Mouse (Mus musculus): ENCODE data around the gene Gabarap.
"Not testable (repeated sequence)": the region's sequence is repeated elsewhere in the genome, so short reads cannot be mapped to it uniquely, and the experiment has no call there.

Gene Gabarap

DNA sequence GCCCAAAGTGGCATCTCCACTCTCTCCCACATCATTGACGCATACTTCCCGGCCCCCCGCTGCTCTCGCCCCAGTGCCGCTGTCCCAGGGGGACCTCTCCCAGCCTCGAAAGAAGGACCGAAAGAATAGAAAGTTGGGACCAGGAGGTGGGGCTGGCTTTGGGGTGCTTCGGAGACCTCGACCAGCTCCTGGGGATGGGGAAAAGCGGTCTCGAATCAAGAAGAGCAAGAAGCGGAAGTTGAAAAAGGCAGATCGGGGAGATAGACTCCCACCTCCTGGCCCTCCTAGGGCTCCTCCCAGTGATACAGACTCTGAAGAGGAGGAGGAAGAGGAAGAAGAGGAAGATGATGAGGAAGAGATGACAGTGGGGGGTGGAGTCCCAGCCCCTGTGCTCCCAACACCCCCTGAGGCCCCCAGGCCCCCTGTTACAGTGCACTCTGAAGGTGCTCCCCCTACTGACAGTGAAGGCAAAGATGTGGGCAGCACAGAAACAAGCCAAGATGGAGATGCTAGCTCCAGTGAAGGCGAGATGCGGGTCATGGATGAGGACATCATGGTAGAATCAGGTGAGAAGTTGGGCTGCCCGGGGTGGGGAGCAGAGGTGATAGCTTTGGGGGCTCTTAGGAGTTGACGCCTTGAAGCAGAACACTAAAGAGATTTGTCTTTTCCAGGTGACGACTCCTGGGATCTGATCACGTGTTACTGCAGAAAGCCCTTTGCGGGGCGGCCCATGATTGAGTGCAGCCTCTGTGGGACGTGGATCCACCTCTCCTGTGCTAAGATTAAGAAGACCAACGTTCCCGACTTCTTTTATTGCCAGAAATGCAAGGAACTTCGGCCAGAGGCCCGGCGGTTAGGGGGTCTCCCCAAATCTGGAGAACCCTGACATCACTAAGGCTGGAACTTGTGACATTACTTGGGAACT lies 7.9 kb downstream of the Gabarap start:
- DNase-seq (ENCODE audit: low read depth, low spot score), result no peak

DNA sequence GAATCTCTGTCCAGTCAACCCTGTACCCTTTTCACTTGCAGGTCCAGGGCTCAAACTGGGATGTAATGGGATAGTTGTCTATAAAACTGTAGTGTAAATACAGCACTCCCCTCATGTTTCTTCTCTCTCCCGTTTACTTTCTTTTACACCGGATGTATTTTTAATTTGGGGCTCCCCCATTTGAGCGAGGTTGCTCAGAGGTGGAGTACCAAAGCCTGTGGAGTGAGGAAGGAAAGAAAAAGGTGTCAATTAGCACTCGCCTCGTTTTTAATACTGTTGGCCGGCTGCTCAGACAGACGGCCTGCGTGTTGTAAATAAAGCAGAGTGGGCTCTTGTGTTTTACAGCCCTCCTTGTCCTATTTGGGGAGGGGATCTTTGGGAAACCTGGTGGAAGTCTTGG lies 8.7 kb downstream of the Gabarap start:
- DNase-seq (ENCODE audit: low read depth, low spot score), result no peak

GRCm38 (mm10) chr11:70000396-70000898 lies 9.5 kb downstream of the Gabarap start, which contains the start of gene Dvl2:
TSS of gene Dvl2 (plus strand) at chr11:70000595.
- DNase-seq (ENCODE audit: low read depth, low spot score), result peak; percentile 88

DNA sequence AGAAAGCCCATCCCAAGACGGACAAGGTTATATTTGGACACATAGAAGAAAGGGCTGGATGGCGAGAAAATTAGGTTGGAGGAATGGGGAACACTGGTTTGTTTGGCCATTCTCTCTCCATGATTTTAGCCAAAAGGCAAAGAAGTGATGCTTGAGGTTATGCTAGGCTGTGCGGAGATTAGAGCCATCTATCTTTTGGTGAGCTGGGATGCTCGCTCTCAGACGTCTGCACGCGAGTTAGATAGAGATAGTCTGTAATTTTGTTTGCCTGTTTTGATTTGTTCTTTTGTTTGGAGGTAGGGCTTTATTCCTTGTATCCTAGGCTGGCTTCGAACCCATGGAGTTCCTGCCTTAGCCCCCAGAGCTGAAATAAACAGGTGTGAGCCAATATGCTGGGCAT lies 10.2 kb downstream of the Gabarap start:
- no peak for DNase-seq (ENCODE audit: low read depth, low spot score)

- DNase-seq (ENCODE audit: low read depth, low spot score), result no peak
These were observed 10.9 kb downstream of the Gabarap start for GRCm38 (mm10) chr11:70001865-70002264.

DNA sequence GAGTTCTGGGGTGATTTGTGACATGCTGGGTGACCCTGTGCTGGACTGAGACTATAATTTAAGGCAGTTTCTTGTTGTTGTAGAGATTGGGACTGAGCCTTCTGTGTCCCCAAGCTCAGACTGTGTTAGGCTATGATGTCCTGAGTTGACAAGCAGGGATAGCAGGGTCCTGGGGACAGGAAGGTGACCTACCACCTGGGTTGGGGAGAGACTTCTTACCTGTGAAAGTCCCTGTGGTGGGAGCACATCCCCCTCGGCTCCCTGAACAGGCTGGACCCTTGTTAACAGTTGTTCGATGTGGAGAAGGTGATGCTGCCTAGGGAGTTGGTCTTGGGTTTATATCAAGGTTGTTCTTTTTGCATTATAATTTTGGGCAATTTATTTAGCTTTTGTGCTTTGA lies 11.5 kb downstream of the Gabarap start:
- no peak for DNase-seq (ENCODE audit: low read depth, low spot score)

- DNase-seq (ENCODE audit: low read depth, low spot score), result no peak
These were observed 14.6 kb downstream of the Gabarap start for GRCm38 (mm10) chr11:70005521-70005920.

DNA sequence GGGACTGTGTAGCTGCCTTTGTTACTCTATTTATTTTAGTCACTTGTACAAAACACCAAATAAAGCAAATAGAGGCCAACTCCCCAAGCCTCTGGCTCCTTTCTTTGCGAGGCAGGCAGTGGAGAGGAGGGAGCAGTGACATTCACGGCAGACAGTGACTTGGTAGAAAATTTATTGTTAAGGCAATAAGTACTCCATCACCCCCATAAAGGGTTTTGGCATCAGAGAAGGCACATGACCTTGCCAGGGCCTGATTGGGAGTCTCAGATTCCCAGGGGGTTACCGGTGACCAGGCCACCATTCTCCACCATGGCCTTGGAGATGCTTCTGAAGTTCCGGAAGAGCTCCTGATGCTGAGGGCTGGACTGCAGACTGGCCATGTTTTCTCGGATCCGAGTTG lies 19.1 kb downstream of the Gabarap start:
- no peak for DNase-seq (ENCODE audit: low read depth, low spot score)

GRCm38 (mm10) chr11:70010548-70010947 lies 19.6 kb downstream of the Gabarap start:
- DNase-seq (ENCODE audit: low read depth, low spot score), result no peak

- no peak for DNase-seq (ENCODE audit: low read depth, low spot score)
These were observed 20.0 kb downstream of the Gabarap start for GRCm38 (mm10) chr11:70010961-70011360.

- no peak for DNase-seq (ENCODE audit: low read depth, low spot score)
These were observed 22.0 kb downstream of the Gabarap start for GRCm38 (mm10) chr11:70012931-70013330.

DNA sequence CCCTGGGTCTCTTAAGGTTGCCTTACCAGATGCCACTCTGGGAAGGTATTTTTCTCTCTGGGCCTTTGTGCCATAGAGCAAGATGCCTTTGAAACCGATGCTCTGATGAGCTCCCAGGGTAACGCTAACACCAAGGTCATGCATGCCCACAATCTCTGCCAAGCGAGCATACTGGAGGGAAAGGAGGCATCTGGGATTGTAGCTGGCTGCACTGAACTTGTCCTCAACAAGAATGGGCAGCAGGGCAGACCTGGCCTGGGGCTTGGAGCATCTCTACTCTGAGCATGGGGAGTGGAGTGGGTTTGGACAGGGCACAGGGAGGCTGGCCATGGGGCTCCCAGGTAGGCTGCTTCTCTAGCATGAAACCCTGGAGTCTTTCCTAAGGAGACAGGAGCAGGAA lies 22.5 kb downstream of the Gabarap start:
- no peak for DNase-seq (ENCODE audit: low read depth, low spot score)

DNA sequence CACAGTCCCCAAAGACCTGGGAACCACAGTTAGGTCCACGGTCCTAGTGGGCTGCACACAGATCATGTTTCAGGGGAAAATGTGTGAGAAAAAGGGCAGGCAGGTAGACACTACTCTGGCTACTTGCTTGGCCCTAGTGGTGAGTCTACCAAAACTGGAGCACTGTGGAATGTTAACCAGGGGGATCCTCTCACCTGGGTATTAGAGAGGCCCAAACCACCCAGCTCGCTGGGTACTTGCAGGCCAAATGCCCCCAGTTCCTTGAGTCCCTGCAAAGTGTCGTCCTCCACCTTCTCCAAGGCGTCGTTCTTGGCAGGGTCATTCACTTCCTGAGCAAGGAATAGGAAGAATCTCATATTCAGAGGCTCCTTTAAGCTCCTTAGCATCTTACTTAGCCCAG lies 23.1 kb downstream of the Gabarap start:
- DNase-seq (ENCODE audit: low read depth, low spot score), result no peak

GRCm38 (mm10) chr11:70014880-70015558 lies 24.1 kb downstream of the Gabarap start, which contains the start of gene Acadvl:
TSS of gene Acadvl (minus strand) at chr11:70015411.
- DNase-seq (ENCODE audit: low read depth, low spot score), result peak; percentile 73

DNA sequence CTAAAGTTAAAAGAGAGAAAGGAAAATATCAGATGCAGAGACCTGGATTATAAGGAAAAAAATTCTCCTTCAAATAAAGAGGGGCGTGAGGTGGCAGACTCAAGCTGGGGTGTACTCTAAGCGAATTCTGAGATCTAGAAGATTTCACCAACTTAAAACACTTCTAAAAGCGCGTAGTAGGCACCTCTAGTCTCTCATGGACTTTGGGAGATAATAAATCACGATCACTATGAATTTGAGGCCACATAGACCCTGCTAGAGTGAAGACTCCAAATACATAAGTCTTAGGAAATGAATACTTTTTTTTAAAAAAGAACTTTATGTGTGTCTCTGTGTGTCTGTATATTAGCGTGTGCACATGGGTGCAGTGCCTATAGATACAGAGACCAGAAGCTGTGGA lies 24.7 kb downstream of the Gabarap start:
- no peak for DNase-seq (ENCODE audit: low read depth, low spot score)

GRCm38 (mm10) chr11:70016177-70016576 lies 25.2 kb downstream of the Gabarap start:
- DNase-seq (ENCODE audit: low read depth, low spot score), result not testable (repeated sequence)

- no peak for DNase-seq (ENCODE audit: low read depth, low spot score)
These were observed 25.7 kb downstream of the Gabarap start, which contains the start of gene Dlg4 for GRCm38 (mm10) chr11:70016669-70017068. TSS of gene Dlg4 (plus strand) at chr11:70016942.

GRCm38 (mm10) chr11:70017199-70017767 lies 26.3 kb downstream of the Gabarap start:
- no peak for DNase-seq (ENCODE audit: low read depth, low spot score)

- no peak for DNase-seq (ENCODE audit: low read depth, low spot score)
These were observed 27.4 kb downstream of the Gabarap start for GRCm38 (mm10) chr11:70018131-70018990.

GRCm38 (mm10) chr11:70019495-70020021 lies 28.6 kb downstream of the Gabarap start:
- DNase-seq (ENCODE audit: low read depth, low spot score), result no peak

Measured in retina, adult 2 months (tissue).